Mouse (Mus musculus) myocyte (in vitro differentiated cells): Measurements from ENCODE around the gene Garnl3. TPM values are rescaled to one million over a fixed set of nuclear protein-coding genes. Genes with fewer than 3 reads are reported as not detected.

ENCODE experiments used
- H3K27me3 ChIP-seq: one replicate; pipeline ENCODE4 v1.6.1; 2011; ENCODE audit not compliant: control insufficient read depth, insufficient read depth, insufficient read length
- H3K36me3 ChIP-seq: one replicate; pipeline ENCODE4 v1.6.1; 2011; ENCODE audit not compliant: control insufficient read depth, insufficient read depth
- H3K4me2 ChIP-seq: one replicate; pipeline ENCODE4 v1.6.1; 2011; ENCODE audit warnings: low read depth, control low read depth
- H3K4me3 ChIP-seq: one replicate; pipeline ENCODE4 v1.5.1; 2011; ENCODE audit warnings: mild to moderate bottlenecking, control low read depth, moderate library complexity
- H3K79me2 ChIP-seq: one replicate; pipeline ENCODE4 v1.6.1; 2011; ENCODE audit not compliant: control insufficient read depth, insufficient read depth
- H3ac ChIP-seq: one replicate; pipeline ENCODE4 v1.6.1; 2011; ENCODE audit not compliant: control insufficient read depth, insufficient read length
- CEBPB ChIP-seq: IDR thresholded peaks from 2 replicates; pipeline ENCODE4 v1.6.1; 2011; ENCODE audit warnings: mild to moderate bottlenecking, moderate library complexity; ENCODE audit not compliant: poor library complexity, insufficient read depth, severe bottlenecking
- E2F4 ChIP-seq: IDR thresholded peaks from one replicate; pipeline ENCODE4 v1.6.1; 2011; ENCODE audit warnings: mild to moderate bottlenecking, control low read depth, moderate library complexity; ENCODE audit not compliant: insufficient read depth
- MAX ChIP-seq: IDR thresholded peaks from one replicate; pipeline ENCODE4 v1.6.1; 2011; ENCODE audit warnings: low read depth, mild to moderate bottlenecking, control low read depth
- MYOD1 ChIP-seq, 3 experiments: IDR thresholded peaks; one replicate each; pipeline ENCODE4 v1.6.1; 2011; ENCODE audit warnings: control low read depth in 2 of 3, low read depth in 2 of 3, mild to moderate bottlenecking in 2 of 3, moderate library complexity in 1 of 3; ENCODE audit not compliant: insufficient read length in 2 of 3, control insufficient read depth in 1 of 3
- MYOG ChIP-seq, 3 experiments: IDR thresholded peaks; one replicate each; pipeline ENCODE4 v1.6.1; 2011; ENCODE audit warnings: control low read depth in 2 of 3, low read depth in 2 of 3, mild to moderate bottlenecking in 2 of 3; ENCODE audit not compliant: insufficient read length in 2 of 3, control insufficient read depth in 1 of 3, insufficient read depth in 1 of 3
- POLR2A ChIP-seq: IDR thresholded peaks from one replicate; pipeline ENCODE4 v1.6.1; 2011; ENCODE audit warnings: low read depth, mild to moderate bottlenecking, control low read depth, moderate library complexity; ENCODE audit not compliant: insufficient read length
- POLR2AphosphoS2 ChIP-seq: IDR thresholded peaks from one replicate; pipeline ENCODE4 v1.6.1; 2011; ENCODE audit warnings: low read depth, control low read depth; ENCODE audit not compliant: insufficient read length
- REST ChIP-seq: IDR thresholded peaks from one replicate; pipeline ENCODE4 v1.6.1; 2011; ENCODE audit warnings: mild to moderate bottlenecking, control low read depth, moderate library complexity; ENCODE audit not compliant: insufficient read depth, insufficient read length
- SRF ChIP-seq: IDR thresholded peaks from one replicate; pipeline ENCODE4 v1.6.1; 2011; ENCODE audit warnings: low read depth; ENCODE audit not compliant: control insufficient read depth, insufficient read length
- TCF12 ChIP-seq: IDR thresholded peaks from one replicate; pipeline ENCODE4 v1.6.1; 2011; ENCODE audit warnings: mild to moderate bottlenecking, control low read depth; ENCODE audit not compliant: poor library complexity, insufficient read depth, severe bottlenecking
- TCF3 ChIP-seq: IDR thresholded peaks from one replicate; pipeline ENCODE4 v1.6.1; 2011; ENCODE audit warnings: low read depth, control low read depth; ENCODE audit not compliant: insufficient read length
- USF1 ChIP-seq: IDR thresholded peaks from one replicate; pipeline ENCODE4 v1.6.1; 2011; ENCODE audit warnings: low read depth, mild to moderate bottlenecking, control low read depth, moderate library complexity
- polyA plus RNA-seq: library from polyadenylated mRNA; unstranded; fragments of >200 nt; fragmentation: generic; extraction: Trizol; gene quantifications from one replicate; pipeline ENCODE4 v1.2.1, GENCODE M21; 2012; ENCODE audit warnings: missing spikeins

Gene Garnl3
- polyA plus RNA-seq, 1 experiment = 2.1 TPM

DNA sequence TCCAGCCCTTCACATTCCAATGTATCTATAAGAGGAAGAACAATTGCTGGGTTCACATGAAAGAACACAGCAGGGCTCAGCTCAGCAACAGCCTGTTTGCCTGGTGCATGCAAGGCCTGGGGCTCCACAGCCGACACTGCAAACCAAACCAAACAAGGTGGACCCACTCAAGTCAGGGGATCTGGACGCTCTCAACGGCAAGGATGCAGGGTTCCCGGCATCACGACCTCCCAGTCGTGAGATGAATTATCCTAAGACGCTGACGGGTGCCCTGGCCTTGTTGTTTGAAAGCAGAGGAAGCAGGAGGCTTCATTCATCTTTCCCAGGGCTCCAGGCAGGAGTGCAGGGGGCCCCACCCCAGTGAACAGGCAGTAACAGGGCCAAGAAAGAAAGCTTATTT, 145.6 kb downstream of the Garnl3 start:
- TF ChIP-seq CEBPB = no peak
- no peak for TF ChIP-seq MAX
- no peak for TF ChIP-seq TCF3
- TF ChIP-seq SRF = no peak
- TF ChIP-seq USF1 = no peak
- TF ChIP-seq POLR2AphosphoS2 = no peak
- TF ChIP-seq MYOG (IDR thresholded peaks at IDR 0.05; ENCODE audit: control insufficient read depth in 1 of 3, insufficient read depth in 1 of 3, insufficient read length in 2 of 3, low read depth in 2 of 3) = no peak
- no peak for TF ChIP-seq REST
- no peak for TF ChIP-seq TCF12
- no peak for TF ChIP-seq POLR2A
- no peak for TF ChIP-seq E2F4
- no peak for TF ChIP-seq MYOD1 (IDR thresholded peaks at IDR 0.05; ENCODE audit: control insufficient read depth in 1 of 3, insufficient read length in 2 of 3, low read depth in 2 of 3)
- no peak overlapping the region for H3ac ChIP-seq
- H3K4me3 ChIP-seq = no peak overlapping the region
- no peaks in the 10 kb centered on the region for H3K79me2 ChIP-seq
- H3K4me2 ChIP-seq = no peak overlapping the region
- no peaks in the 10 kb centered on the region for H3K36me3 ChIP-seq
- H3K27me3 ChIP-seq = peaks cover 22% of the 10 kb centered on the region

DNA sequence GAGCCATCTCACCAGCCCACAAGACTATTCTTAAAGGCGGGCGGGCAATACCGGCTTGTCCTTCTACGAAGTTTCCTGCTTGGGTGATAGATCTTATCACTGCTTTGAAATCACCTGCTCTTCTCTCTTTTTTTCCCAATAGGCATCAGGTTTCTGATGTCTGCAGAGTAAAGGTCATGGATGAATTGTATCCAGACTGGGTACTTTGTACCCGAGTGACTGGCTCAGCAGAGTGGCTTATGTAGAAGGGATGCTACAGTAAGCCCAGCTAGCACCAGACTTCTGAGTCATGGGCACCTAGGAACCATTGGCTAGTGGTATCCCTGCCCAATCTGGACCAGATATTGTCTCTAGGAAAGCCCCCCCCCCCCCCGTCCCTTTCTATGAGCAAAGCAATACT, 147.8 kb downstream of the Garnl3 start:
- H3K36me3 ChIP-seq = no peaks in the 10 kb centered on the region
- H3K4me2 ChIP-seq = no peak overlapping the region
- H3K27me3 ChIP-seq = peaks cover 22% of the 10 kb centered on the region
- H3K79me2 ChIP-seq = no peaks in the 10 kb centered on the region
- TF ChIP-seq E2F4 = no peak
- TF ChIP-seq POLR2A = no peak
- H3ac ChIP-seq = no peak overlapping the region
- no peak overlapping the region for H3K4me3 ChIP-seq

DNA sequence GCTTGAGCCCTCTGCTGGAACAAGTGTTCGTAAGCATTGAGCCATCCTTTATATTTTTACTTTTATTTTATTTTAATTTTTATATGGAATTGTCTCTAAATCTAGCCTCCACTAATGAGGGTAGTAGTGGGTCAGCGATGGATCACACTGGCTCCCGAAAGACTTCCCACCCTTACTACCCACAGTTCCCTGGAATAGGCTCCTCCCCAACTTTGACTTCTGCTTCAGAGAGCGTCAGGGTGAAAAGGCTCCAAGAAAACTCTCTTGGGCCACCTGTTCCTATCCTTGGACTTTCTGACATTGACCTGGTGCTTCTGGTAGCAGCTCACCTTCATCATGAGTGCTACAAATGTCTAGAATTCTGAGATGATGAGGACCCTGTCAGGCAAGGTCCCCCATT, 148.8 kb downstream of the Garnl3 start:
- peak overlapping the region; percentile 91 for H3K4me2 ChIP-seq
- no peaks in the 10 kb centered on the region for H3K79me2 ChIP-seq
- TF ChIP-seq MYOG (IDR thresholded peaks at IDR 0.05; ENCODE audit: control insufficient read depth in 1 of 3, insufficient read depth in 1 of 3, insufficient read length in 2 of 3, low read depth in 2 of 3) = no peak
- no peak for TF ChIP-seq REST
- TF ChIP-seq MAX = no peak
- TF ChIP-seq POLR2AphosphoS2 = no peak
- no peak for TF ChIP-seq E2F4
- TF ChIP-seq TCF12 = no peak
- no peak for TF ChIP-seq MYOD1 (IDR thresholded peaks at IDR 0.05; ENCODE audit: control insufficient read depth in 1 of 3, insufficient read length in 2 of 3, low read depth in 2 of 3)
- no peak for TF ChIP-seq SRF
- TF ChIP-seq POLR2A = no peak
- no peak for TF ChIP-seq CEBPB
- no peak for TF ChIP-seq USF1
- TF ChIP-seq TCF3 = no peak
- no peak overlapping the region for H3ac ChIP-seq
- H3K27me3 ChIP-seq = peaks cover 22% of the 10 kb centered on the region
- H3K4me3 ChIP-seq = peak overlapping the region; percentile 39
- H3K36me3 ChIP-seq = no peaks in the 10 kb centered on the region

DNA sequence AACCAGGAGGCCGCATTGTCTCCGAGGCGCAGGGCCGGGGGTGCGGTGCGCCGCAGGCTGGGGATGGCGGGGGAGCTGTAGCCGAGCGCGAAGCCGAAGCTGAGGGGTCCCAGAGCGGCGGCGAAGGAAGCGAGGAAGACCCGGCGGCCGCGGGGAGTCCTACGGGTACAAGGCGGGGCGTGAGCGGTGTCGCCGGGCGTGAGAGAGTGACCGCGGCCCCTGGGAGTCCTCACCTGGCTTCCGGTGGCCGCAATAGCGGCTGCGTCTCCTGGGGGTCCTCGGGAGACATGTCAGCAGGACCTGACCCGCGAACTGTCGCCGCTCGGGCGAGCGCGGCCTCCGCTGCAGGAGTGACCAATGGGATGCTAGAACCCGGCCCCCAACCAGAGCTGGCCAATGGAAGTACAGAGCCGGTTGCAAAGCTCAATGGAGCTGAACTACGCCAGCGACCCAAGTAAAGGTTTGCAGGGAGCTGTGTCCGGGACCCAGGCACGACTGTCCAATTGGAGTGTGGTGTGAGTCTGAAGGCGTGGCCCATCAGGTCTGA, 149.7 kb downstream of the Garnl3 start, which contains the start of gene Slc2a8:
Gene Slc2a8 (minus strand): TSS at position 359 of the 547 bp plus-strand sequence.
- H3K36me3 ChIP-seq = no peaks in the 10 kb centered on the region
- H3ac ChIP-seq = peak within 1 kb of the TSS; percentile 6
- H3K79me2 ChIP-seq = no peaks in the 10 kb centered on the region
- TF ChIP-seq TCF3 (no peak), E2F4 (peak; percentile 21), POLR2AphosphoS2 (peak; percentile 77), POLR2A (peak; percentile 87), MYOG (IDR thresholded peaks at IDR 0.05; ENCODE audit: control insufficient read depth in 1 of 3, insufficient read depth in 1 of 3, insufficient read length in 2 of 3, low read depth in 2 of 3) (no peak), SRF (peak; percentile 44)
- peak within 1 kb of the TSS; percentile 39 for H3K4me3 ChIP-seq
- H3K27me3 ChIP-seq = peaks cover 18% of the 10 kb centered on the region
- H3K4me2 ChIP-seq = peak within 1 kb of the TSS; percentile 93

DNA sequence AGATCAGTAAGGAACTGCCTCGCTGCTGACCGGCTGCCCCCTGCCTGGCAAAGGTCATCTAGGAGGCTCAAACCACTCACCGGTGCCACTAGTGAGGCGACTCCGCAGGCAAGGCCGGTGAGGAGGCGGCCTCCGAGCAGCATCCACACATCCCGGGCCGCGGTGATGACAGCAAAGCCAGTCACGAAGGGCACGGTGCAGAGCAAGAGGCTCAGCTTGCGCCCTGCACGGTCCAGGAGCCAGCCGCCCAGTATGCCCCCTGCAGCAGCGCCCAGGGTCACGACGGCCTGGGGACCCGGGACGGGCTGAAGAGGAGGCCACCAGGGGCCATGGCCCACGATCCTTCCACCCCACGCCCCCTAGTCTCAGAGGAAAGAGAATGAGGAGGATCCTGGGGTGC, 150.2 kb downstream of the Garnl3 start:
- peak overlapping the region; percentile 93 for H3K4me2 ChIP-seq
- peak overlapping the region; percentile 6 for H3ac ChIP-seq
- TF ChIP-seq MYOG (IDR thresholded peaks at IDR 0.05; ENCODE audit: control insufficient read depth in 1 of 3, insufficient read depth in 1 of 3, insufficient read length in 2 of 3, low read depth in 2 of 3) (no peak), POLR2AphosphoS2 (no peak)
- H3K36me3 ChIP-seq = no peaks in the 10 kb centered on the region
- H3K4me3 ChIP-seq = peak overlapping the region; percentile 39
- H3K27me3 ChIP-seq = peaks cover 13% of the 10 kb centered on the region
- H3K79me2 ChIP-seq = no peaks in the 10 kb centered on the region
